Mouse (Mus musculus): Measurements from ENCODE around the gene Zfp316. TPM values are rescaled to one million over a fixed set of nuclear protein-coding genes. Genes with fewer than 3 reads are reported as not detected.

Zfp316 gene
- 3.1 and 4.8 TPM in 2 replicates for total RNA-seq (2012; rRNA removed)
- polyA plus RNA-seq (2012; ENCODE audit: insufficient read depth in 1 of 2, insufficient read length in 2 of 2, low read depth in 1 of 2, low replicate concordance in 2 of 2, missing spikeins in 1 of 2), result 1 to 10 TPM in 1 of 2 experiments, not detected in 1; 4.3 TPM

- Histone ChIP-seq H3K4me3 (ENCODE audit: control insufficient read depth in 1 of 2, insufficient read depth in 1 of 2, low read depth in 2 of 2, low read length in 2 of 2) (peak within 1 kb of the TSS; percentile 79 to 97), H3K27me3 (ENCODE audit: control insufficient read depth in 1 of 2, insufficient read depth in 2 of 2, low read length in 2 of 2) (no peaks in the 10 kb centered on the region), H3K36me3 (ENCODE audit: control insufficient read depth in 1 of 2, insufficient read depth in 2 of 2, low read length in 2 of 2) (peaks cover 0 to 20% of the 10 kb centered on the region in 2 experiments; a peak in 2 of 4 replicates), H3K79me2 (ENCODE audit: control insufficient read depth, insufficient read depth, low read length, poor library complexity) (peaks cover 7% of the 10 kb centered on the region), H3K4me1 (ENCODE audit: control insufficient read depth in 1 of 2, insufficient read depth in 2 of 2, low read length in 2 of 2) (peaks cover 8 to 37% of the 10 kb centered on the region in 2 experiments), H3K9me3 (replicated peaks; ENCODE audit: insufficient read depth, low read length) (no peaks in the 10 kb centered on the region), H3K27ac (ENCODE audit: control insufficient read depth, low read depth, low read length) (peak within 1 kb of the TSS; percentile 32), H3K9ac (ENCODE audit: control insufficient read depth, low read depth, low read length, poor library complexity, severe bottlenecking) (peak within 1 kb of the TSS; percentile 81)
- peak; percentile 79 for DNase-seq (ENCODE audit: low read depth, low spot score)
- TF ChIP-seq JUND (IDR thresholded peaks at IDR 0.05; ENCODE audit: low read depth, low read length), result no peak
- TF ChIP-seq POLR2AphosphoS5 (IDR thresholded peaks at IDR 0.05; ENCODE audit: borderline replicate concordance, low read depth, low read length), result no peak
- TF ChIP-seq CTCF (IDR thresholded peaks at IDR 0.05 in 2 of 3, conservative IDR thresholded peaks at IDR 0.05 in 1 of 3; ENCODE audit: control insufficient read depth in 1 of 3, insufficient read depth in 1 of 3, low read depth in 2 of 3, low read length in 3 of 3, poor library complexity in 1 of 3, severe bottlenecking in 1 of 3), result no peak
- no peak for TF ChIP-seq ZNF384 (IDR thresholded peaks at IDR 0.05; ENCODE audit: low read depth, low read length)
- TF ChIP-seq MXI1 (IDR thresholded peaks at IDR 0.05; ENCODE audit: low read depth, low read length), result peak; percentile 58
- no peak for TF ChIP-seq SMC3 (IDR thresholded peaks at IDR 0.05; ENCODE audit: low read depth, low read length)
- peak; percentile 50 to 63; a peak in 3 of 4 replicates for TF ChIP-seq POLR2A (IDR thresholded peaks at IDR 0.05; ENCODE audit: control insufficient read depth in 1 of 2, insufficient read depth in 1 of 2, low read depth in 1 of 2, low read length in 2 of 2, poor library complexity in 1 of 2)
- TF ChIP-seq NELFE (IDR thresholded peaks at IDR 0.05; ENCODE audit: low read depth, low read length), result peak; percentile 42; the same call in 1 of the 2 replicates
- no peak for TF ChIP-seq BHLHE40 (IDR thresholded peaks at IDR 0.05; ENCODE audit: borderline replicate concordance, low read depth, low read length)
- peak; percentile 77 for TF ChIP-seq USF1 (IDR thresholded peaks at IDR 0.05; ENCODE audit: low read depth, low read length)
- TF ChIP-seq NRF1 (IDR thresholded peaks at IDR 0.05; ENCODE audit: insufficient read depth, low read depth, low read length, poor library complexity, severe bottlenecking), result peak; percentile 51; the same call in 1 of the 2 replicates
- no peak for TF ChIP-seq MAFK (IDR thresholded peaks at IDR 0.05; ENCODE audit: borderline replicate concordance, low read depth, low read length)
- TF ChIP-seq RCOR1 (IDR thresholded peaks at IDR 0.05; ENCODE audit: low read depth, low read length), result no peak
- no peak for TF ChIP-seq MYB (IDR thresholded peaks at IDR 0.05; ENCODE audit: low read depth, low read length)
- no peak for TF ChIP-seq TBP (IDR thresholded peaks at IDR 0.05; ENCODE audit: low read depth, low read length)
- peak; percentile 27 for TF ChIP-seq ZMIZ1 (IDR thresholded peaks at IDR 0.05; ENCODE audit: low read depth, low read length)
- TF ChIP-seq RAD21 (IDR thresholded peaks at IDR 0.05; ENCODE audit: low read depth, low read length), result no peak
- TF ChIP-seq HCFC1 (IDR thresholded peaks at IDR 0.05; ENCODE audit: low read depth, low read length), result peak; percentile 69
- no peak for TF ChIP-seq CHD1 (IDR thresholded peaks at IDR 0.05; ENCODE audit: low read depth, low read length)
- no peak for TF ChIP-seq GABPA (IDR thresholded peaks at IDR 0.05; ENCODE audit: low read depth, low read length)
- no peak; the same call in 1 of the 2 replicates for TF ChIP-seq SIN3A (IDR thresholded peaks at IDR 0.05; ENCODE audit: low read length)
- no peak for TF ChIP-seq MEF2A (IDR thresholded peaks at IDR 0.05; ENCODE audit: extremely low read depth, insufficient replicate concordance, low read depth, low read length, poor library complexity, severe bottlenecking)
- no peak for TF ChIP-seq KAT2A (conservative IDR thresholded peaks at IDR 0.05; ENCODE audit: low read depth, low read length)
- TF ChIP-seq ETS1 (IDR thresholded peaks at IDR 0.05; ENCODE audit: low read depth, low read length), result no peak; the same call in 1 of the 2 replicates
- no peak for TF ChIP-seq TAL1 (IDR thresholded peaks at IDR 0.05; ENCODE audit: low read length)
- no peak for TF ChIP-seq GATA1 (IDR thresholded peaks at IDR 0.05; ENCODE audit: low read depth, low read length)
- no peak for TF ChIP-seq E2F4 (IDR thresholded peaks at IDR 0.05; ENCODE audit: borderline replicate concordance, low read depth, low read length)
- no peak for TF ChIP-seq UBTF (IDR thresholded peaks at IDR 0.05; ENCODE audit: borderline replicate concordance, insufficient read depth, low read depth, low read length)
- peak; percentile 71 for TF ChIP-seq ELF1 (IDR thresholded peaks at IDR 0.05; ENCODE audit: low read depth, low read length)
- TF ChIP-seq TCF12 (IDR thresholded peaks at IDR 0.05; ENCODE audit: low read depth, low read length), result peak; percentile 24
- TF ChIP-seq EP300 (IDR thresholded peaks at IDR 0.05; ENCODE audit: low read depth in 1 of 2, low read length in 2 of 2), result 0 out of 4 replicates have a peak, but pooled peaks of 1 of the 2 experiments have one; percentile 18
- no peak for TF ChIP-seq USF2 (IDR thresholded peaks at IDR 0.05; ENCODE audit: borderline replicate concordance in 1 of 2, insufficient read depth in 1 of 2, low read depth in 1 of 2, low read length in 2 of 2)
- TF ChIP-seq MAX (IDR thresholded peaks at IDR 0.05; ENCODE audit: low read length), result no peak; the same call in 1 of the 2 replicates
- TF ChIP-seq MYC (IDR thresholded peaks at IDR 0.05; ENCODE audit: low read depth, low read length), result 0 out of 2 replicates have a peak, but pooled peaks have one; percentile 21
- no peak for TF ChIP-seq CHD2 (IDR thresholded peaks at IDR 0.05; ENCODE audit: low read length)
Observed at GRCm38 (mm10) chr5:143269363-143270150, at the start of gene Zfp316. Gene Zfp316 (minus strand): TSS chr5:143270022.
